Mouse (Mus musculus): ENCODE results near the gene Ank.
"Not testable (repeated sequence)": the region's sequence is repeated elsewhere in the genome, so short reads cannot be mapped to it uniquely, and the experiment has no call there.

The Ank gene

GRCm38 (mm10) chr15:27467081-27467491 lies 609 bp downstream of the Ank start:
- DNase-seq (ENCODE audit: low read depth, low spot score), result no peak

- no peak for DNase-seq (ENCODE audit: low read depth, low spot score)
Measured at GRCm38 (mm10) chr15:27467641-27468040, 1.2 kb downstream of the Ank start.

GRCm38 (mm10) chr15:27468822-27469488 lies 2.5 kb downstream of the Ank start:
- no peak for DNase-seq (ENCODE audit: low read depth, low spot score)

DNA sequence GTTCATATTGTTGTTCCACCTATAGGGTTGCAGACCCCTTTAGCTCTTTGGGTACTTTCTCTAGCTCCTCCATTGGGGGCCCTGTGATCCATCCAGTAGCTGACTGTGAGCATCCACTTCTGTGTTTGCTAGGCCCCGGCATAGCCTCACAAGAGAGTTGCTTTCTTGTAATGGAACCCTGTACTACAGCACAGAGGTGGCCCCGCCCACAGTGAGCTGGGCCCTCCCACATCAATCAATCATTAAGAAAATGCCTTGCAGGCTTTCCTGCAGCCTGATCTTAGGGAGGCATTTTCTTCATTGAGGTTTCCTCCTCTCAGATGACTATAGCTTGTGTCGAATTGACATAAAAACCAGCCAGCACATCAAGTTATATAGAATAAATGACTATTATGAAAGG lies 3.9 kb downstream of the Ank start:
- DNase-seq (ENCODE audit: low read depth, low spot score), result not testable (repeated sequence)

- no peak for DNase-seq (ENCODE audit: low read depth, low spot score)
Measured at GRCm38 (mm10) chr15:27472315-27472714, 5.8 kb downstream of the Ank start.

DNA sequence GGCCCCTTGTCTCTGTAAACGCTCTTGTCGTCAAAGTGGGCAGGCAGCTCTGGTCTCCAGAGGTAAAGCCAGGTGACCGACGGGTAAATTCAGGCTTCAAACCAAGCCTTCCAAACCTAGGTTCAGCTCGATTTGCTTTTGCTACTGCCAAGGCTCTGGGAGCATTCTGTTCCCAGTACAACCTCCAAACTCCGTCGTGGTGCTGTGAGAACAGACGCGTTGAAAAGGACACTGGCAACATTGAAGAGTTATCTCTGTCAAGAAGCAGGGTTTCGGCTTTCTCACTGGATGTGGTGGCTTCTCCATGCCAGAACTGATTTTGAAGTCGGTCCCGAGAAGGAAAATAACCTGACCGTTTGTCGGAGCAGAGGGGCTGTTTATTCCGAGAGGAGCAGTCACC lies 9.5 kb downstream of the Ank start:
- no peak for DNase-seq (ENCODE audit: low read depth, low spot score)

DNA sequence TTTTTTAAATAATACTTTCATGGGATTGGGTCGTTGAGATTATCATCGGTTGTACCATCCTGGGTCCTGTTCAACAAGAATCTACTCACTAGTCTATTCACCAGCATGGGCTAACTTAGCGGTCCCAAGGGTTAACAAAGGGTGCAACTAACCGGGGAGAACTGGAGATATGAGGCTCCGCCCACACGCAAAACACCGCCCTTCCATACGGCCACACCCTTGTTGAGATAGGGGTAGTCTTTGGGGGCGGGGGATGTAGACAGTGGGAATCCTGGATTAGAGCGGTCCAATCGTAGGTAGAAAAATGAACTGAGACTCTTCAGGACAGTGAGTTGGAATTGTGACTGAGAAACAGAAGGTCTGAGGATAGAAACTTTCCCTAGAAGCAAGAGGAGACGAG lies 10.2 kb downstream of the Ank start:
- no peak for DNase-seq (ENCODE audit: low read depth, low spot score)

- DNase-seq (ENCODE audit: low read depth, low spot score), result no peak
Measured at GRCm38 (mm10) chr15:27477159-27477558, 10.7 kb downstream of the Ank start.

- no peak for DNase-seq (ENCODE audit: low read depth, low spot score)
Measured at GRCm38 (mm10) chr15:27477630-27478029, 11.2 kb downstream of the Ank start.

DNA sequence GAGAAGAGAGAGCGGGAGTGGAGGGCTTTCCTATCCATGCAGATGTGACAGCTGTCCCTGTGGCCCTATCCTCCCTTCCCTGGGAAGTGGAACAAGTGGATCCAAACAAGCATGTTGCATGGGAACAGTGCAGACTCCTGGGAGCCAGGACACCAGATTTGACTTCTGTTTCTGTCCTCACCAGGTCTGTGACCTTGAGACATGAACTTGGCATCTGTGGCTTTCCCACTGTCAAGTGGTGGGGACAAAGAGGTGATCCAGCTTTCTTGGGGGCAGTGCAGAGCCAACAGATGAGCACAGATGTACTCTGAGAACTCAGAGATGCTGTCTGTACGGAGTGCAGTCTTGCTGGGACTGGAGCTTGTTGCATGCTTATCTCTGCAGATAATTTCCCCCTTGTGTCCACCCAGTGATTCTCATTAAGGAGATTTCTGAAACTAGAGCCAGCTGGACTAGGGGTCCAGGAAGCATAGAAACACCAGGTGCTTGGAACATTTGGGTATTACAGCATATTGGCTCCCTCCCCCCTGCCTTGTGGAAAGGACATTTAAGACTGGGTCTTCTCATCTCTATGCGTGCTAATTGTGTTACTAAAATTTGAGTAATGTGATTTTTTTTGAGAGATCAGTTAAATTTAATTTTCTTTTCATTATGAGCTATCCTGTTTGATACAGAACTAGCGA lies 14.0 kb downstream of the Ank start:
- no peak for DNase-seq (ENCODE audit: low read depth, low spot score)

GRCm38 (mm10) chr15:27481956-27482355 lies 15.5 kb downstream of the Ank start:
- DNase-seq (ENCODE audit: low read depth, low spot score), result no peak

DNA sequence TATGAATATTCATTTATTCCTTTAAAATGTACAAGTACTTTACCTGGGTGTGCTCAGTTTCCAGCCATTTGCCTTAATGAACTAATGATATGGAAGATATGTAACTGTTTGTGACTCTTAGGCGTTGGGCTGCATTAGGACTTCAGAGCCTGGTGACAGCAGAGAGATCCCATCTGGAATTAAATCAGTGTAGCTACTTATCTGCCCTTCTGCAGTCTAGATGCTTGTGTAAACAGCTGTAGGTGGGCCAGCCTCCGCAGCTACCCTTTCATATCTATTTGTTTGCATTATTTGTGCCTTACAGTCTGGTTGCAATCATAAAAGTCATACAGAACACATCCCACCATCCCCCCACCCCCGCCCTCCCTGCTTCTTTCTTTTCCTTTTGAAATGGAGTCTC lies 16.7 kb downstream of the Ank start:
- DNase-seq (ENCODE audit: low read depth, low spot score), result no peak

- no peak for DNase-seq (ENCODE audit: low read depth, low spot score)
Measured at GRCm38 (mm10) chr15:27485567-27486278, 19.2 kb downstream of the Ank start.

GRCm38 (mm10) chr15:27486279-27486618 lies 19.8 kb downstream of the Ank start:
- DNase-seq (ENCODE audit: low read depth, low spot score), result no peak

DNA sequence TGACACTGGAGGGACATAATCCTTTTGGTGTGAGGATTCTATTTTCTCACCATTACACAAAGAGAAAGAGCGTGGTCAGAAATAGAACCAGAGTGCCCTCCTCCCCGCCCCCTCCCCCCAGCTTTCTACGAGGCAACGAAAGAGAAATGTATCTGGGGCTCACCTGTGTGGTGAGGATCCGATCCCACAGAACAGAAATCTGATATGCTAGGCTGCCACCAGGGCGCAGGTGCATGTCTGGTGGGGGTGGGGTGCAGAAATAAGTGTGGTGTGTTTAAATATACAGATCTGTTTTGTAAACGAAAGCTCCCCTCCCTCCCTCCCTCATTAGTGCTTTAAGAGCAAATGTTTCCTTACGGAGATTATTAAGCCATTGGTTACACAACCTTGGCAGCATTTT lies 20.6 kb downstream of the Ank start:
- DNase-seq (ENCODE audit: low read depth, low spot score), result no peak

DNA sequence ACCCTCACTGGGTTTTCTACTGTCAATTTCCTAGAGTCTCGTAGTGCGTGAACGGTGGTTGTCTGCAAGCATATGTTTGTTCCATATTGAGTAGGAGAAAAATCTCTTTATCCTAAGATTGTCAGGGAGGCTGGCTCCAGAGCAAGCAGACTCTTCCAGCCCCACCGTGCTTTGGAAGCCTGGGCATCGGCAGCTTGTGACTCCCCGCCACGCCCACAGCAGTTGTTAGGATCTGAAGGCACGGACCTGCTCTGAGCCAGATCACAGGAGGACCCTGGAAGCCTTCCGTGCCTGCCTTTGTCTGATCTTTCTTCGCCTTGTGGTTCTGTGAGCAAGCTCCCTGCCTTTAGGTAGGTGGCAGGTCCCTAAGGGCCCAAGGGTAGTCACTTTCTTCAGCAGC lies 21.6 kb downstream of the Ank start:
- DNase-seq (ENCODE audit: low read depth, low spot score), result no peak

- no peak for DNase-seq (ENCODE audit: low read depth, low spot score)
Measured at GRCm38 (mm10) chr15:27490676-27491075, 24.2 kb downstream of the Ank start.

- DNase-seq (ENCODE audit: low read depth, low spot score), result no peak
Measured at GRCm38 (mm10) chr15:27491425-27492070, 25.1 kb downstream of the Ank start.

GRCm38 (mm10) chr15:27492156-27492555 lies 25.7 kb downstream of the Ank start:
- no peak for DNase-seq (ENCODE audit: low read depth, low spot score)

- DNase-seq (ENCODE audit: low read depth, low spot score), result no peak
Measured at GRCm38 (mm10) chr15:27492734-27493133, 26.3 kb downstream of the Ank start.

DNA sequence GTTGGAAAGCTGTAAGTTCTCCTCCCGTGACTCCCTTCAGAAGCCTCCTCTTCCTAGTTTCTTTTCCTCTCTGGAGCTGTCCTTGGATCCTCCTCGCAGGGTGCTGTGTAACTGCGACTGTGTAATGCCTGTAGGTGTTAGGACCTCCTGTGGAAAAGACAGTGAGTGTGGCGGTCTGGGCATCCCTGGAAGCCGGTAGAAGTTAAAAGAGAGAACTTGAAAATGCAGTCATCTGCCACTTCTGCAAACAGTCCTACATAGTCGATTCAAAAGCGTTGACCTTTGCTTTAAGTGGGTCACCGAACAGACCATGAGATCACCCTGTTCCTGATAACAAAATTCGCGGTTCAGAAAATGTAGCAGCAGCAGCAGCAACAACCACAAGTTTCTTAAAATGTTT lies 27.0 kb downstream of the Ank start:
- no peak for DNase-seq (ENCODE audit: low read depth, low spot score)

DNA sequence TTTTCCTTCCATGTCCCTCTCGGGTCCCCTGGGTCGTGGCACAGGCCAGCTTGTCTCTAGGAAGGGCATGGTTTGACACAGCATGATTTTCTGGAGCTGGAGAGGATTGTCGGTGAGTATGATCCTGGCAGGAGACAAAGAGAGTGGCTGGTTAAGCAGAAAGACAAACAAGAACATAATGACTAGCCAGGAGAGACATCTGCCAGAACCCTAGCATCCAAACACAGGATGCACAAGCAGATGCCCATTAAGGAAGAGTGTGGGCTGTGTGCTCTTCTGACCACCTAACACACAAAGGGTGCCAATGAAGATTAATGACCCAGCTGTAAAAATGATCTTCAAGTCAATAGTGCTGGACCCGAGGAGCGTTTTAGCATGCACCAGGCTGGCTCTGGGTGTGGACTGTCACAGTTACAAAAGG lies 29.5 kb downstream of the Ank start:
- DNase-seq (ENCODE audit: low read depth, low spot score), result no peak

Measured in retina, postnatal 7 days (tissue).